Mouse (Mus musculus) hindbrain, embryonic 15.5 days (tissue): Measurements from ENCODE around the gene Sez6l2. TPM values are rescaled to one million over a fixed set of nuclear protein-coding genes. Genes with fewer than 3 reads are reported as not detected.

ENCODE experiments used
- ATAC-seq: fragments of 200-750 bp; cut with Nextera tagmentation; 2 replicates; pipeline ENCODE4 v1.8.0; 2017; ENCODE audit warnings: low read depth, moderate number of reproducible peaks, moderate TSS enrichment; ENCODE audit not compliant: low FRiP score
- H3K27ac ChIP-seq: fragments of 300-500 bp; sonication (generic); replicated peaks from 2 replicates; pipeline ENCODE4 v1.5.1; 2015; ENCODE audit warnings: mild to moderate bottlenecking, inconsistent platforms
- H3K27me3 ChIP-seq: fragments of 300-500 bp; sonication (generic); 2 replicates; pipeline ENCODE4 v1.6.1; 2015; ENCODE audit warnings: control low read depth, inconsistent platforms
- H3K36me3 ChIP-seq: fragments of 300-500 bp; sonication (generic); 2 replicates; pipeline ENCODE4 v1.6.1; 2015; ENCODE audit warnings: control low read depth, inconsistent platforms
- H3K4me1 ChIP-seq: fragments of 300-500 bp; sonication (generic); replicated peaks from 2 replicates; pipeline ENCODE4 v1.6.1; 2015; ENCODE audit warnings: control low read depth, inconsistent platforms
- H3K4me2 ChIP-seq: fragments of 300-500 bp; sonication (generic); 2 replicates; pipeline ENCODE4 v1.6.1; 2015; ENCODE audit warnings: moderate library complexity, mild to moderate bottlenecking, inconsistent platforms
- H3K4me3 ChIP-seq: fragments of 300-500 bp; sonication (generic); 2 replicates; pipeline ENCODE4 v1.5.1; 2015; ENCODE audit warnings: mild to moderate bottlenecking, inconsistent platforms
- H3K9ac ChIP-seq: fragments of 300-500 bp; sonication (generic); 2 replicates; pipeline ENCODE4 v1.6.1; 2015; ENCODE audit warnings: inconsistent platforms
- H3K9me3 ChIP-seq: fragments of 300-500 bp; sonication (generic); 2 replicates; pipeline ENCODE4 v1.6.1; 2016; ENCODE audit warnings: control low read depth, inconsistent platforms
- WGBS: fragments of 180-500 bp; shearing (Covaris S2); methylation state at CpG from one replicate; pipeline ENCODE4 v1.1.7; 2015; 5-methylcytosine and 5-hydroxymethylcytosine counted together
- polyA plus RNA-seq: library from polyadenylated mRNA; unstranded; fragments of >200 nt; fragmentation: Nextera tagmentation; extraction: Ambion mirVana; gene quantifications from 2 replicates; pipeline ENCODE4 v1.2.1, GENCODE M21; 2015

The Sez6l2 gene
- polyA plus RNA-seq, 1 experiment from 2014 or later: 55.9 TPM

DNA sequence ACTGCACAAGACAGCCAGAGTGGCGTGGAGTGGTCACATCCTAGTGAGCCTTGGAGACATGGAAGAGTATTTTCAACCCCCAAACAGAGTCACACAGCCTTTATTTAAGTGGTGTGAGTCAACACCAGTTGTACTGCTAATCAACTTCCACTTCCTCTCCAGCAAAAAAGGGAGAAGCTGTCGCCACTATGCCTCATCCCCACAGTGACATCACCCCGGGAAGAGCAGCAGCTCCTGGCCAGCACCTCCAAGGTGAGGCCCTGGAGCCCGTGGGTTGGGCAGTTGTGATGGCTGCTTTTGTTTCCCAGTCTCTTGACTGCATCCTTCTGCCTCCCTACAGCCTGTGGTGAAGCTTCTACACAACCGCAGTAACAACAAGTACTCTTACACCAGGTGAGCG, 9.2 kb upstream of the Sez6l2 start:
- H3K9me3 ChIP-seq: no peaks in the 10 kb centered on the region
- no peak overlapping the region for H3K9ac ChIP-seq
- peaks cover 1% of the 10 kb centered on the region; the same call in 1 of the 2 replicates for H3K4me1 ChIP-seq
- peaks cover 48% of the 10 kb centered on the region for H3K36me3 ChIP-seq
- H3K4me3 ChIP-seq: no peak overlapping the region
- WGBS: 48% methylated on average over 6 of the region's 6 CpGs
- no peak overlapping the region for H3K4me2 ChIP-seq
- ATAC-seq: no peak
- H3K27ac ChIP-seq: no peak overlapping the region
- no peaks in the 10 kb centered on the region for H3K27me3 ChIP-seq

DNA sequence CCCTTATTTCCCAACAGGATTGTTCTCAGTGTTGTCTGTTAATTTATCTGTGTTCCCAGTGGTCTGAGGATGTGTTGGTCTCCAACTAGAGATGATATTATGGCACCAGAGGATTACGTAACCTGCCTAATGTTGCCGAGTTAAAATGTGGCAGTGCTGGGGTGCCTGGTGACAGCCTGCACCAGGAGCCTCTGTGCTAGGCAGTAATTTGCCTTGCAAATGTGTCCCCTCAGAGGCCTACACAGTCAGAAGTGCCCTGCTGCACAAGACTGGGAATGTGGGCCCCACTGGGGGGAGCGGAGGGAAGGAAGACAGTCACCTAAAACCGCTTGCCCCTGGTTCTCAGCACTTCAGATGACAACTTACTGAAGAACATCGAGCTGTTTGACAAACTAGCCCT, 8.6 kb upstream of the Sez6l2 start:
- 55% methylated on average over 5 of the region's 5 CpGs for WGBS
- no peak overlapping the region for H3K9ac ChIP-seq
- no peak overlapping the region for H3K4me2 ChIP-seq
- H3K36me3 ChIP-seq: peaks cover 42% of the 10 kb centered on the region
- no peaks in the 10 kb centered on the region for H3K9me3 ChIP-seq
- no peak for ATAC-seq
- no peak overlapping the region for H3K27ac ChIP-seq
- no peaks in the 10 kb centered on the region for H3K27me3 ChIP-seq
- H3K4me3 ChIP-seq: no peak overlapping the region
- peaks cover 8% of the 10 kb centered on the region for H3K4me1 ChIP-seq

DNA sequence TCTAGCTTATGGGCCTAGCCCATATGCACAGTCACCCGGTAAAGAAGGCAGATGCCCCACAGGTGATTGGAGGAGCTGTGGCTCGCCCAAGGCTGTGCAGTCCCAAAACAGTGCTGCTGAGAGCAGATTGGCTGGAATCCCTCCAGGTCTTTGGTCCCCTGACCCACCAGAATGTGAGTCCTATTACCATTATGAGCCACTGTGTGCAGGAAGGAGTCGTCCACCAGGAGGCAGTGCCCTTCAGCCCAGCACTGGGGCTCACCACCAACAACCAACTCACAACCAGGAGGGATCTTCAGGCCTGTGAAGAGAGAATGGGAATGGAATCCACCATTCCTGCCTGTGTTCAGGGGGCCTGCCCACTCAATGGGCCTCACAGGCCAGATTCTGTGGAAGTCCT, 3.8 kb upstream of the Sez6l2 start:
- H3K27me3 ChIP-seq: no peaks in the 10 kb centered on the region
- WGBS: 41% methylated on average over 3 of the region's 3 CpGs
- H3K27ac ChIP-seq: no peak overlapping the region
- H3K9ac ChIP-seq: no peak overlapping the region
- peaks cover 29% of the 10 kb centered on the region for H3K36me3 ChIP-seq
- no peak for ATAC-seq
- no peak overlapping the region for H3K4me3 ChIP-seq
- peaks cover 35% of the 10 kb centered on the region for H3K4me1 ChIP-seq
- H3K4me2 ChIP-seq: no peak overlapping the region
- no peaks in the 10 kb centered on the region for H3K9me3 ChIP-seq

DNA sequence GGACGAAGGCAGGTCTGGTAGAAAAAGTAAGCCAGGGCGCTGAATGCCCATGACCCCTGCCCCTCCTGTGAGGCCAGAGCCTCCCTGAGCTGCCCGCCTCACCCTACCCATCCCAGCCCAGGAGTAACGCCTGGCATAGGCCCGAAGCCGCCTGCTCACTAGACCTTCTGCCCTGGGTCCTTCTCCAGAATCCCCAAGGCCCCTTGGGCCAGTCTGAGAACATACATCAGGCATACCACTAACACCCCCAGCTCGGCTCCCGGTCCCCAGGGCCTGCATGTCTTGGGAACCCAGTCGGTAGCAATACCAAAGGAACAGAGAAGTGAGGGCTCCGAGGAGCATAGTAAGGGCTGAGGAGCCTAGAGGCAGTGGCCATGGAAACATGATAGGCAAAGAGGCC, 1.7 kb upstream of the Sez6l2 start:
- Histone ChIP-seq H3K9me3 (no peaks in the 10 kb centered on the region), H3K27ac (peak overlapping the region; percentile 92), H3K9ac (peak overlapping the region; percentile 65), H3K36me3 (peaks cover 19% of the 10 kb centered on the region), H3K4me2 (peak overlapping the region; percentile 84), H3K27me3 (no peaks in the 10 kb centered on the region), H3K4me1 (peaks cover 55% of the 10 kb centered on the region), H3K4me3 (peak overlapping the region; percentile 53)
- no peak for ATAC-seq
- whole genome bisulfite sequencing: 77% methylated on average over 9 of the region's 10 CpGs

DNA sequence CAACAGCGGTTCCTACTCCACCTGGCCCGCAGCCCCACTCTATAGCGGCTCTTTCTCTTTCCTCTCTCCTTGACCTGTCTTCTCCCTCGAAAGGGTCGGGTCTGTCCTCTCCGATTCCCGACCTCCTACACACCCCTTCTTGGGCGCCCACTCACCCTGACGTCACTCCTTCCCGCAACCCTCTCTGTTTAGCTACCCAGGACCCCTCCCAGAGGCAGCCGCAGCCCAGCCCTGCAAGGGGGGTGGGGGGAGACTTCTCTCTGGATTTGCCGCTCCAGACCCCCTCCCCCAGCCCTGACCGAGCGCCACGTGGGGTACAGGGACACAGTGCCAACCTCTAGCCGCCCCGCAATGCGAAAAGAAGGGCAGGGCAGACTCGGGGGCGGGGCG, 965 bp upstream of the Sez6l2 start, which contains the start of gene Asphd1:
Gene Asphd1, minus strand, starts transcription at position 180 of the 390 bp plus-strand sequence.
- peaks cover 17% of the 10 kb centered on the region for H3K36me3 ChIP-seq
- peak within 1 kb of the TSS; percentile 84 for H3K4me2 ChIP-seq
- no peaks in the 10 kb centered on the region for H3K27me3 ChIP-seq
- peak; percentile 75 for ATAC-seq
- peak within 1 kb of the TSS; percentile 65 for H3K9ac ChIP-seq
- peak within 1 kb of the TSS; percentile 53 for H3K4me3 ChIP-seq
- under 1% methylated on average over 19 of the region's 21 CpGs for WGBS
- peaks cover 55% of the 10 kb centered on the region for H3K4me1 ChIP-seq
- peak within 1 kb of the TSS; percentile 92 for H3K27ac ChIP-seq
- no peaks in the 10 kb centered on the region for H3K9me3 ChIP-seq

DNA sequence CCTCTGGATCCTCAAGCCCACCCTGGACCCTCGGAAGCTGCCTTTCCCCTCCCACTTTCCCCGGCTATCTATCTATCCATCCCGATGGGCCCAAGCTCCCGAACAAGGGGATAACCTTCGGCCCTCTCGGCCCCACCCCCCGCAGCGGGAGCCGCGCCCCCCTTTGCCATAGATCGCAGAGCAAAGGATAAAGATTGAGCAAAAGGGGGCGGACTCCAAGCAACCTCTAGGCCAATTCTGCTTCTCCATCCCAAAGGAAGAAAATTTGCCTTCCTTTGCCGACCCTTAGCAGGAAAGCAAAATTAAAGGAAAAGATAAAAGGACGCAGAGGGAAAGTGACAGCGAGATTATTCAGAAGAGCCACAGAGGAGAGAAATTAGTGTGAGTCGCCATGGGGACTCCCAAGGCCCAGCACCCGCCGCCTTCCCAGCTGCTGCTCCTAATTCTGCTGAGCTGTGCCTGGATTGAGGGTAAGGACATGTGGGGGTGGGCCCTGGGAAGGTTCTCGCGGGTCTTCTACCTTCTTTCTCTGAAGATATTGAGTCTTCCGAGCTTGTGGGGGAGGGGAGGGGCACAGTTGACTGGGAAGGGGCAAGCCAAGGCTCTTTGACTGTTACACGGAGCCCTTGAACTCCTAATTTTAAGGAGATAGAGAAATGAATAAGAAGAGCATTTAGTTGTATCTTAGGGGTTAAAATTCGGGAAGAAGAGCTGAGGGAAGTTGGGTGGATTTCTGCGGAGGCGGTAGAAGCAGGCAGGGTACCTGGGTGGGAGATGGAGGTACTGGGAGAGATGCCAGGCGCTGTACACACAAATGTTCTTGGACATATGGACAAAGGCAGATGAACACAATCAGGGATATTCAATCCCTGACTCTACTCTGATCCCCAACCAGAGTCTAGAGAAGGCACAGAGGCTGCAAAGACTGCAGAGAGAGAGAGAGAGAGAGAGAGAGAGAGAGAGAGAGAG, 568 bp downstream of the Sez6l2 start:
- ATAC-seq: no peak
- H3K4me1 ChIP-seq: peaks cover 55% of the 10 kb centered on the region
- peak overlapping the region; percentile 53 for H3K4me3 ChIP-seq
- H3K36me3 ChIP-seq: peaks cover 9% of the 10 kb centered on the region
- H3K9ac ChIP-seq: peak overlapping the region; percentile 65
- WGBS: 4% methylated on average over 26 of the region's 26 CpGs
- no peaks in the 10 kb centered on the region for H3K9me3 ChIP-seq
- H3K27ac ChIP-seq: peak overlapping the region; percentile 92
- H3K27me3 ChIP-seq: no peaks in the 10 kb centered on the region
- peak overlapping the region; percentile 84 for H3K4me2 ChIP-seq

DNA sequence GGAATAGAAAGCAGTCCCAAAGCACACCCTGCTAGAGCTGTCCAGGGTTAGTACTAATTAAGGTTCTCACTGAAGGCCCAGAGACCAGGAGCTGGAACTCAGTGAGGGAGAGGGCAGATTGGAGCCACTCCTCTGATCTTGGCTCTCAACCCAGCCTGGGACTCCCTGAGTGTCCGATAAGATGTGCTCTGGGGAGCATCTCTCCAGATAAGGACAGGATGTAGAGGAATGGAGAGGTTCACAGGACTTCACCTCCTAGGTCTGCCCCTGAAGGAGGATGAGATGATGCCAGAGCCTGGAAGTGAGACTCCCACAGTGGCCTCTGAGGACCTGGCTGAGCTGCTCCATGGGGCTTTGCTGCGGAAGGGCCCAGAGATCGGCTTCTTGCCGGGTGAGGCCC, 1.4 kb downstream of the Sez6l2 start:
- Histone ChIP-seq H3K36me3 (peaks cover 9% of the 10 kb centered on the region), H3K9me3 (no peaks in the 10 kb centered on the region), H3K27me3 (no peaks in the 10 kb centered on the region), H3K4me2 (peak overlapping the region; percentile 84), H3K9ac (peak overlapping the region; percentile 65), H3K4me1 (peaks cover 48% of the 10 kb centered on the region), H3K27ac (peak overlapping the region; percentile 92), H3K4me3 (peak overlapping the region; percentile 53)
- 28% methylated on average over 4 of the region's 4 CpGs for WGBS
- no peak for ATAC-seq

DNA sequence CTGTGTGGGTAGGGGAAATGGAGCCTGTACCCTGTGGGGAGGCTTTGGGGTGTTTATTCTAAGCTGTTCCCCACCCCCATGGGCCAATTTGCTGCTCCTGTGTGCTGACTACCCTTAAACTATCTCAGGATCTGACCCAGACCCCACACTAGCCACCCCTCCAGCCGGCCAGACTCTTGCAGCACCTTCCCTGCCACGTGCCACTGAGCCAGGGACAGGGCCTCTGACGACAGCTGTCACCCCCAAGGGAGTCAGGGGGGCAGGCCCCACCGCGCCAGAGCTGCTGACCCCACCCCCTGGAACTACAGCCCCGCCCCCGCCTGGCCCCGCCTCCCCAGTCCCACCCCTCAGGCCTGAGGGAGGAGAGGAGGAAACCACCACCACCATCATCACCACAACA, 2.3 kb downstream of the Sez6l2 start:
- no peak overlapping the region for H3K27ac ChIP-seq

DNA sequence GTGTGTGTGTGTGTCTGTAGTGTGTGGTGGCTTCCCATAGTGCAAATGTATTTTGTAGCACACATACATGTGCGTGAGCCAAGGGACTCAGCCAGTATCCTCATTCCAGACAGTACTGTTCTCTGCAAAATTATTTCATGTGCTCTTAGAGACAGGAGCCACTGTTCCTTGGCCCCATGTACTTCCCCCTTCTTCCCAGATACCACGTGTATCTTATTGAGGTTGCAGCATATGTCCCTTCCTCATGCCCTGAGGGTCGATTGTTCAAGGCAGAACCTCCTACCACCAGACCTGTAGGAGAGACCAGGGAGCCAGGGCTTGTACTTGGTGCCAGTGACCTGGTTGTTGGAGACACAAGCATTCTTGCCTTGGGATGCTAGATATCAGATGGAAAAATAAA, 4.8 kb downstream of the Sez6l2 start:
- H3K9me3 ChIP-seq: no peaks in the 10 kb centered on the region
- H3K27me3 ChIP-seq: no peaks in the 10 kb centered on the region
- peaks cover 38% of the 10 kb centered on the region for H3K36me3 ChIP-seq
- H3K9ac ChIP-seq: no peak overlapping the region
- 74% methylated on average over 3 of the region's 3 CpGs for WGBS
- ATAC-seq: no peak
- H3K4me3 ChIP-seq: no peak overlapping the region
- H3K4me1 ChIP-seq: peaks cover 20% of the 10 kb centered on the region
- no peak overlapping the region for H3K27ac ChIP-seq
- H3K4me2 ChIP-seq: no peak overlapping the region

More for the DNA sequence above, 2.3 kb downstream of the Sez6l2 start:
- Histone ChIP-seq H3K4me3 (peak overlapping the region; percentile 53), H3K4me1 (peaks cover 39% of the 10 kb centered on the region), H3K9ac (peak overlapping the region; percentile 65; the same call in 1 of the 2 replicates), H3K9me3 (no peaks in the 10 kb centered on the region), H3K36me3 (peaks cover 14% of the 10 kb centered on the region), H3K27me3 (no peaks in the 10 kb centered on the region), H3K4me2 (peak overlapping the region; percentile 84)
- 1% methylated on average over 8 of the region's 8 CpGs for WGBS
- no peak for ATAC-seq

DNA sequence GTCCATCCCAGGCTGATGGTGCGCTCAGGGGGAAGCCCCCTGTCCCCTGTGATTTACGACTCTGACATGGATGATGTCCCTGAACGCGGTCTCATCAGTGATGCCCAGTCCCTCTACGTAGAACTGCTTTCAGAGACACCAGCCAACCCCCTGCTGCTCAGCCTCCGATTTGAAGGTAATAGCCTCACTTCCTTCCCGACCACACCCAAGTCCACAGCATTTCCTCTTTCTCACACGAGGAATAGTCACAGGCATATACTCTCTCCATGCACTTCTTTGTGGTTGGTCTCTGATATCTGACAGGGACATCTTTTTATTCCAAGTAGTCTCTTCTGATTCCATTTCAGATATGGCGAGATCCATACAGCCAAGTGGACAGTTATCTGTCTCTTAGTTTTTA, 9.4 kb downstream of the Sez6l2 start:
- Histone ChIP-seq H3K36me3 (peaks cover 71% of the 10 kb centered on the region), H3K9me3 (no peaks in the 10 kb centered on the region), H3K4me3 (no peak overlapping the region), H3K27me3 (0 out of 2 replicates have a peak, but pooled peaks cover 7% of the 10 kb centered on the region), H3K27ac (no peak overlapping the region), H3K4me1 (no peaks in the 10 kb centered on the region), H3K9ac (no peak overlapping the region), H3K4me2 (no peak overlapping the region)
- 74% methylated on average over 9 of the region's 9 CpGs for WGBS
- ATAC-seq: no peak

DNA sequence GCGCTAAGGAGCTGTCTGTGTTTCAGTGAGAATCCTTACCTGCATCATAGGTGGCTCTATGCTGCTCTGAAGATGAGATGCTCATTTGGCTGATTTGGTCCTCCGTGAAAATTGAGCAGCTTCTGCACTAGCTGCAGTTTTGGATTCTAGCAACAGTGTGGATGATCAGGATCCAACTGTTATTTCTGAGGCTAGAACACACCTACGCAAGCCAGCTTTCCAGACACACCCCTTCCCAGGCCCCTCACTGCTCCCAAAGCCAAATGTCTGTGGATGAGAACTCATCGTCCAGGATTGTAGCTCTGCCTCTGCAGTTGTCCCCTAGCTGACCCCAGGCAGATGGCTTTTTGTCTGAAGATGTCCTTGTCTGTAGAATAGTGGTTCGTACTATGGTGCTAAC, 10.7 kb downstream of the Sez6l2 start:
- ATAC-seq: no peak
- Histone ChIP-seq H3K4me3 (no peak overlapping the region), H3K27me3 (0 out of 2 replicates have a peak, but pooled peaks cover 7% of the 10 kb centered on the region), H3K9me3 (no peaks in the 10 kb centered on the region), H3K27ac (no peak overlapping the region), H3K4me1 (no peaks in the 10 kb centered on the region), H3K36me3 (peaks cover 74% of the 10 kb centered on the region), H3K4me2 (no peak overlapping the region), H3K9ac (no peak overlapping the region)
- 84% methylated on average over 5 of the region's 5 CpGs for WGBS

DNA sequence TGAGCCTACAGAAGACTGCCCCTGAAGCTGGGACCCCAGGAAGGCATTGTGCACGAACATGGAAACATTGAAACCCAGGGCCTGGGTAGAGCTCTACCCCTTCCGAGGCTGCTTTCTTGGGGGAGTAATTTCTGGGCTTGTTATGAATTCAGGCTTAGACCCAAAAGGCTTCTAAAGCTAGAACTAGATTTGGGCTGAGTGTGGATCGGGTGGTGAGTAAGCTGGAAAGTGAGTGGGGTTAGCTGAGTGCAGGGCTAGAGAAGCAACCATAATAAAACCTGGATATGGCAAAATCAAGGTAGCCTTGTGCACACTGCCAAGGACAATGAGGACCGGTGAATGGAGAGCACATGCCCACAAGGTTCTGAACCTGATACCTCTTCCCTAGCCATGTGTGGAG, 11.6 kb downstream of the Sez6l2 start:
- Histone ChIP-seq H3K4me1 (no peaks in the 10 kb centered on the region), H3K27ac (no peak overlapping the region), H3K9ac (no peak overlapping the region), H3K4me3 (no peak overlapping the region), H3K36me3 (peaks cover 82% of the 10 kb centered on the region), H3K4me2 (no peak overlapping the region), H3K9me3 (no peaks in the 10 kb centered on the region), H3K27me3 (0 out of 2 replicates have a peak, but pooled peaks cover 7% of the 10 kb centered on the region)
- WGBS: 89% methylated on average over 4 of the region's 4 CpGs
- ATAC-seq: no peak
